Mouse (Mus musculus) heart, adult 11 months (tissue): Measurements from ENCODE around the gene Sorbs1.

ENCODE experiments used
- DNase-seq: peaks from one replicate; pipeline ENCODE4 v3.0.0; 2022

Sorbs1 gene

GRCm38 (mm10) chr19:40253768-40254167 lies 259.8 kb downstream of the Sorbs1 start:
- DNase-seq, result peak; percentile 91

DNA sequence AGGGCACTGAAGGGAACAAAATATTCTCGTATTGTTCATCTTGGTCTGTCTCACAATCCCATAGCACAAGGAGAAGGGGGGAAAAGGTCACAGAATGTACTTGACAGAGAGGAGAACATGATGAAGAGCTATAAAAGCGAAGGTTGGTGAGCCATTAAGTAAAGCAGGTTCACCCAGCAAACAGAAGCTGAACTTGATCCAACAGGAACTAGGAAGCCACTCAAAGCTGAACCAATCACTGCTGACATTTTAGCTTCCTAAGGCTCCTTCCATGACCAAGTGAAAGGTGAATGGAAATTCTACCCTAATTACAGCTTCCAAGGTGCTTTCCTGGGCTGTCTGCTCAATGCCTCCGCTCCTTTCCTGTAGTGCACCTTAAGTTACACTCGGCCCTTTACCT lies 262.5 kb downstream of the Sorbs1 start:
- DNase-seq, result peak; percentile 34

GRCm38 (mm10) chr19:40249352-40249751 lies 264.2 kb downstream of the Sorbs1 start:
- DNase-seq, result peak; percentile 93

DNA sequence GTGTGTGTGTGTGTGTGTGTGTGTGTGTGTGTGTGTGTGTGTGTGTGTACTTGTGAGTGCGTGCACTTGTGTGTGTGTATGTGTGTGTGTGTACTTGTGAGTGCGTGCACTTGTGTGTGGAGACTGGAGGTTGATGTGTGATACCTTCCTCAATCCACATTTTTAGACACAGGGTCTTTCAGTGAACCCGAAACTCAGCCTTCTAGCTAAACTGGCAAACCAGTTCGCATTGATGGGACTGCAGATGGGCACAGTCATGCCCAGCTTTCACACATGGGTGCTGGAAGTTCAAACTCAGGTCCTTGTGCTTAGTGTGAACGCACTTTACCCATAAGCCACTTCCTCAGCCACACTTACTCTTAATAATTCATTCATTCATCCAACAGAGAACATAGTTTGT lies 265.1 kb downstream of the Sorbs1 start:
- DNase-seq, result peak; percentile 73

DNA sequence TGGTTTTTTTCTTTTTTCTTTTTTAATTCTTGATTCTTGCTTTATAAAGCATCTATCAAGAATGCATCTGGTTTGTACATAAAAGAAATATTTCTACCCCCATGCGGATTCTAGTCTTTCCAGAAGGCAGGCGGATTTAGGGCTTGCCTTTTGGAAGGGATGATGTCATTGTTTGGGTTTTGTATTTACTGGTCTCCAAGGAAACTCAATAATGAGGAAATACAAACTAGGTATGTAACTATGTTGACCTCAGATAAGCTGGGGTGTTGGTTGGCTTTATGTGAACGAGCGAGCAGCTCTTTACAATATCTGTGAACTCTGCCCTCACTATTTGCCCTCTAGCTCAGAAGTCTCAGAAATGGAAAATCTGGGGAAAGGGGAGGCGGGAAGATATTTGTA lies 266.3 kb downstream of the Sorbs1 start:
- DNase-seq, result peak; percentile 92

- DNase-seq, result peak; percentile 71
Observed at GRCm38 (mm10) chr19:40246646-40247267, 266.8 kb downstream of the Sorbs1 start.
